Mouse (Mus musculus) hindbrain, embryonic 15.5 days (tissue): ENCODE results near the gene Nos1. TPM values are rescaled to one million over a fixed set of nuclear protein-coding genes. Genes with fewer than 3 reads are reported as not detected.
"Not testable (repeated sequence)": the region's sequence is repeated elsewhere in the genome, so short reads cannot be mapped to it uniquely, and the experiment has no call there.

Source experiments
- ATAC-seq: fragments of 200-750 bp; cut with Nextera tagmentation; 2 replicates; pipeline ENCODE4 v1.8.0; 2017; ENCODE audit warnings: low read depth, moderate number of reproducible peaks, moderate TSS enrichment; ENCODE audit not compliant: low FRiP score
- H3K27ac ChIP-seq: fragments of 300-500 bp; sonication (generic); replicated peaks from 2 replicates; pipeline ENCODE4 v1.5.1; 2015; ENCODE audit warnings: mild to moderate bottlenecking, inconsistent platforms
- H3K27me3 ChIP-seq: fragments of 300-500 bp; sonication (generic); 2 replicates; pipeline ENCODE4 v1.6.1; 2015; ENCODE audit warnings: control low read depth, inconsistent platforms
- H3K36me3 ChIP-seq: fragments of 300-500 bp; sonication (generic); 2 replicates; pipeline ENCODE4 v1.6.1; 2015; ENCODE audit warnings: control low read depth, inconsistent platforms
- H3K4me1 ChIP-seq: fragments of 300-500 bp; sonication (generic); replicated peaks from 2 replicates; pipeline ENCODE4 v1.6.1; 2015; ENCODE audit warnings: control low read depth, inconsistent platforms
- H3K4me2 ChIP-seq: fragments of 300-500 bp; sonication (generic); 2 replicates; pipeline ENCODE4 v1.6.1; 2015; ENCODE audit warnings: moderate library complexity, mild to moderate bottlenecking, inconsistent platforms
- H3K4me3 ChIP-seq: fragments of 300-500 bp; sonication (generic); 2 replicates; pipeline ENCODE4 v1.5.1; 2015; ENCODE audit warnings: mild to moderate bottlenecking, inconsistent platforms
- H3K9ac ChIP-seq: fragments of 300-500 bp; sonication (generic); 2 replicates; pipeline ENCODE4 v1.6.1; 2015; ENCODE audit warnings: inconsistent platforms
- H3K9me3 ChIP-seq: fragments of 300-500 bp; sonication (generic); 2 replicates; pipeline ENCODE4 v1.6.1; 2016; ENCODE audit warnings: control low read depth, inconsistent platforms
- WGBS: fragments of 180-500 bp; shearing (Covaris S2); methylation state at CpG from one replicate; pipeline ENCODE4 v1.1.7; 2015; 5-methylcytosine and 5-hydroxymethylcytosine counted together
- polyA plus RNA-seq: library from polyadenylated mRNA; unstranded; fragments of >200 nt; fragmentation: Nextera tagmentation; extraction: Ambion mirVana; gene quantifications from 2 replicates; pipeline ENCODE4 v1.2.1, GENCODE M21; 2015

Gene Nos1
- polyA plus RNA-seq, 1 experiment from 2014 or later: 2.6 TPM

GRCm38 (mm10) chr5:117880916-117881555 is 100.2 kb downstream of the Nos1 start:
- no peak overlapping the region for H3K4me2 ChIP-seq
- no peak overlapping the region for H3K27ac ChIP-seq
- H3K4me1 ChIP-seq: no peaks in the 10 kb centered on the region
- H3K9ac ChIP-seq: no peak overlapping the region
- H3K36me3 ChIP-seq: no peaks in the 10 kb centered on the region
- no peak overlapping the region for H3K4me3 ChIP-seq
- WGBS: 88% methylated on average over 9 of the region's 9 CpGs
- H3K9me3 ChIP-seq: no peaks in the 10 kb centered on the region
- ATAC-seq: no peak
- no peaks in the 10 kb centered on the region for H3K27me3 ChIP-seq

DNA sequence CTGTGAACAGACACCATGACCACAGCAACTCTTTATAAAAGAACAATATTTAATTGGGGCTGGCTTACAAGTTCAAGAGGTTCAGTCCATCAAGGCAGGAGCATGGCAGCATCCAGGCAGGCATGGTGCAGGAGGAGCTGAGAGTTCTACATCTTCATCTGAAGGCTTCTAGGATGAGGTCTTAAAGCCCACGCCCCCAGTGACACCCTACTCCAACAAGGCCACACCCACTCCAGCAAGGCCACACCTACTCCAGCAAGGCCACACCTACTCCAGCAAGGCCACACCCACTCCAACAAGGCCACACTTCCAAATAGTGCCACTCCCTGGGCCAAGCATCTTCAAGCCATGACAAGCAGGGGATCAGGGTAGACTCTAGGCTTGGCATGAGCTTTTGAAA is 101.6 kb downstream of the Nos1 start:
- 89% methylated on average over 1 of the region's 1 CpGs for WGBS
- ATAC-seq: not testable (repeated sequence)

DNA sequence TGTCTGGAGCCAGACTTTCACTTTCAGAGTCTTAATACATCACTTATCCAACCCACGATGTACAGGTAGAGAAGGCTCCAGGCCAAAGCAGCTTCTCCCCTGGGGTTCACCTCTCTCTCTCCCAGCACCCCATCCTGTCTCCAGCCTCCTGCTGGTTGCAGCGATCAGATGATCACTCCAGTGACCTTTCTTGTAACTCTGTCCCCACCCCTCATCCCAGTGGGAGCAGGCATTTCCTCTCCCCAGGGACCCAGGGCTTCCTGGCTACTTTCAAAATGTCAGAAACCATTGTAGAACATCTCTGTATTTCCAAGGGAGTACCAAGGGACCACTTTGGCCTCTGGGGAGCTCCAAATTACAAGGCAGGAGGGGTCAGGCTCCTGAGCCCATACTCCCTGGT is 104.2 kb downstream of the Nos1 start:
- no peak for ATAC-seq
- Histone ChIP-seq H3K9me3 (no peaks in the 10 kb centered on the region), H3K36me3 (no peaks in the 10 kb centered on the region), H3K4me3 (no peak overlapping the region), H3K4me2 (no peak overlapping the region), H3K9ac (no peak overlapping the region), H3K4me1 (0 out of 2 replicates have a peak, but pooled peaks cover 3% of the 10 kb centered on the region), H3K27ac (no peak overlapping the region), H3K27me3 (no peaks in the 10 kb centered on the region)
- WGBS: 70% methylated on average over 2 of the region's 2 CpGs

More for the DNA sequence above, 101.6 kb downstream of the Nos1 start:
- H3K27me3 ChIP-seq, H3K4me2 ChIP-seq, H3K27ac ChIP-seq, H3K9me3 ChIP-seq, H3K9ac ChIP-seq, H3K4me1 ChIP-seq, H3K36me3 ChIP-seq, H3K4me3 ChIP-seq: not testable (repeated sequence)

DNA sequence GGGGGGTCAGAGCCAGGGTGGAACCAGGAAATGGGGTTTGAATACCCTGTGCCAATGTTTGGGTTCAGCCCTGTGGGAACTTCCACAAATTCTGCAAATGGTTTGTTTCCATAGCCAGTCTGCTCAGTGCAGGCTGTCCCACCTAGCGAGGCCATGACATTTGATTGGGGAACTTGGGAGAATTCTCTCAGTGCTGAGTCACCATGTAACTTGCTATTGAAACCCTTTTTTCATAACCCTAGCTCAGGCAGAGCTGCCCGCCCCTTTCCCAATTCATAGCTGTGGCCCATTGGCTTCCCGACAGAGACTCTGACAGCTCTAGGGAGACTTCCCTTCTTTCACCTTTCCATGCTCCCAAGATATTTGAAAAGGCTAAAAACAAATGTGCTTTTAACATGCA is 107.3 kb downstream of the Nos1 start:
- no peaks in the 10 kb centered on the region for H3K36me3 ChIP-seq
- H3K4me1 ChIP-seq: 0 out of 2 replicates have a peak, but pooled peaks cover 3% of the 10 kb centered on the region
- WGBS: 65% methylated on average over 3 of the region's 3 CpGs
- H3K9me3 ChIP-seq: no peaks in the 10 kb centered on the region
- no peaks in the 10 kb centered on the region for H3K27me3 ChIP-seq
- H3K27ac ChIP-seq: no peak overlapping the region
- no peak overlapping the region for H3K9ac ChIP-seq
- no peak for ATAC-seq
- no peak overlapping the region for H3K4me3 ChIP-seq
- no peak overlapping the region for H3K4me2 ChIP-seq

- H3K4me2 ChIP-seq: no peak overlapping the region
- H3K36me3 ChIP-seq: no peaks in the 10 kb centered on the region
- WGBS: 68% methylated on average over 6 of the region's 6 CpGs
- no peaks in the 10 kb centered on the region for H3K9me3 ChIP-seq
- no peak overlapping the region for H3K4me3 ChIP-seq
- H3K27ac ChIP-seq: no peak overlapping the region
- 0 out of 2 replicates have a peak, but pooled peaks cover 3% of the 10 kb centered on the region for H3K4me1 ChIP-seq
- ATAC-seq: no peak
- H3K9ac ChIP-seq: no peak overlapping the region
- H3K27me3 ChIP-seq: no peaks in the 10 kb centered on the region
Measured at GRCm38 (mm10) chr5:117888946-117889345, 108.1 kb downstream of the Nos1 start.

DNA sequence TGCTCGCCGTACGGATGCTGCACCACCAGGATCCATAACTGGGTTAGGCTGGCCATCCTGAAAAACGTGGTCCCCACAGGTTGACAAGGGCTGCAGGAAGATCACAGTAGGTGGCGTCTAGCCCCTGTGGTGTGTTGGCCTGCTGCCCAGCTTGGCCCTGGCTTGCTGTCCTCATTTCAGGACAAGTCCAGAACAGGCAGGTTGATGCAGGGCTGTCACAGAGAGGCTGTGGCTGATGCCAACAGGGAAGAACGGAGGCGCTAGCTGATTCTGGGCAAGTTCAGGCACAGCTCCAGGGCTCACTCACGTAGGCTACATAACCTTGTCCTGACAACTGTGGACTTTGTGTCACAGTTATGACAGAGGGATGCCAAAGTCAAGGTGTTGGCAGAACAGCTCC is 108.7 kb downstream of the Nos1 start:
- WGBS: 56% methylated on average over 8 of the region's 8 CpGs

GRCm38 (mm10) chr5:117890871-117891270 is 110.0 kb downstream of the Nos1 start:
- Histone ChIP-seq H3K4me3 (no peak overlapping the region), H3K27me3 (no peaks in the 10 kb centered on the region), H3K4me1 (0 out of 2 replicates have a peak, but pooled peaks cover 3% of the 10 kb centered on the region), H3K9me3 (no peaks in the 10 kb centered on the region), H3K27ac (no peak overlapping the region), H3K9ac (no peak overlapping the region), H3K4me2 (no peak overlapping the region), H3K36me3 (no peaks in the 10 kb centered on the region)
- no peak for ATAC-seq
- WGBS: 68% methylated on average over 8 of the region's 8 CpGs

More for the DNA sequence above, 108.7 kb downstream of the Nos1 start:
- Histone ChIP-seq H3K9ac (no peak overlapping the region), H3K36me3 (no peaks in the 10 kb centered on the region), H3K27me3 (no peaks in the 10 kb centered on the region), H3K4me1 (0 out of 2 replicates have a peak, but pooled peaks cover 3% of the 10 kb centered on the region), H3K27ac (no peak overlapping the region), H3K4me3 (no peak overlapping the region), H3K9me3 (no peaks in the 10 kb centered on the region), H3K4me2 (no peak overlapping the region)
- no peak for ATAC-seq

DNA sequence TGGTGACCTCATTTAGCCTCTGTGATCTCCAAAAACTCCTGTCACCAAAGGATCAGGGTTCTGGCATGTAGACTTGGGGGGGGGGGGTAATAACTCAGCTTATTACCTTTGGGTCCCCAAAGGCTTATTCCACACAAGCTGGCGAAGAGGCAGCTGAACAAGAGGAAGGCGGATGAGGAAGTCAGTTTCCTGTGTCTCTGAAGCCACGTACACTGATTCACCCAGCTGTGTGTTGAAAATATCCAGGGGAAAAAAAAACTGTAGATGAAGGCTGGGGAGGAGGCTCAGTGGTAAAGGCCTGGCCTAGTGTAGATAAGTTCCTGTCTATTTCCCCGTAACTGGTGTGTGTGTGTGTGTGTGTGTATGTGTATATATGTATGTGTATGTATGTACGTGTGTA is 110.7 kb downstream of the Nos1 start:
- Histone ChIP-seq H3K4me3 (no peak overlapping the region), H3K27ac (no peak overlapping the region), H3K9ac (no peak overlapping the region), H3K36me3 (no peaks in the 10 kb centered on the region), H3K27me3 (no peaks in the 10 kb centered on the region), H3K4me2 (no peak overlapping the region), H3K9me3 (no peaks in the 10 kb centered on the region), H3K4me1 (0 out of 2 replicates have a peak, but pooled peaks cover 3% of the 10 kb centered on the region)
- WGBS: 79% methylated on average over 5 of the region's 5 CpGs
- ATAC-seq: no peak

DNA sequence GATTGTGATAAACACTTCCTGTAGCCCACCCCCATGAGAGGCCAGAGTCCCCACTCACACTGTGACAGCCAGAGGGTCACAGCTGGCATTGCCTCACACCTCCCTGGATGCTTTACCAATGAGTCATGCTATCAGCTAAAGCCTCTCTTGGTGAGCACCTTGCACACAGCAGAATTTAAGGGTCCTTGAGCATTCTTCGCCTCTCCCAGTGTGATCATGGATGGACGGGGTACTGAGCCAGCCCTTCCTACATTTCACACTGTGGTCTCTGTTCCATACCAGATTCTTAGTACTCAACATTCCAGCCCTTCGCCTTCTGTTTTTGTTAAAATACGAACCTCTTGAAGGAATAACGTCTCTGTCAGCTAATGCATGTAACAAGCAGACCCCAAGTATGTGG is 113.2 kb downstream of the Nos1 start:
- no peak overlapping the region for H3K4me2 ChIP-seq
- no peak overlapping the region for H3K27ac ChIP-seq
- 93% methylated on average over 5 of the region's 5 CpGs for WGBS
- no peaks in the 10 kb centered on the region for H3K9me3 ChIP-seq
- ATAC-seq: no peak
- H3K27me3 ChIP-seq: no peaks in the 10 kb centered on the region
- no peak overlapping the region for H3K4me3 ChIP-seq
- H3K36me3 ChIP-seq: no peaks in the 10 kb centered on the region
- H3K9ac ChIP-seq: no peak overlapping the region
- peaks cover 15% of the 10 kb centered on the region for H3K4me1 ChIP-seq

GRCm38 (mm10) chr5:117898055-117898806 is 117.4 kb downstream of the Nos1 start:
- no peaks in the 10 kb centered on the region for H3K27me3 ChIP-seq
- no peaks in the 10 kb centered on the region for H3K9me3 ChIP-seq
- H3K4me2 ChIP-seq: no peak overlapping the region
- no peak overlapping the region for H3K4me3 ChIP-seq
- no peaks in the 10 kb centered on the region for H3K36me3 ChIP-seq
- H3K4me1 ChIP-seq: peaks cover 19% of the 10 kb centered on the region
- no peak overlapping the region for H3K27ac ChIP-seq
- ATAC-seq: no peak
- WGBS: 18% methylated on average over 9 of the region's 9 CpGs
- H3K9ac ChIP-seq: no peak overlapping the region

DNA sequence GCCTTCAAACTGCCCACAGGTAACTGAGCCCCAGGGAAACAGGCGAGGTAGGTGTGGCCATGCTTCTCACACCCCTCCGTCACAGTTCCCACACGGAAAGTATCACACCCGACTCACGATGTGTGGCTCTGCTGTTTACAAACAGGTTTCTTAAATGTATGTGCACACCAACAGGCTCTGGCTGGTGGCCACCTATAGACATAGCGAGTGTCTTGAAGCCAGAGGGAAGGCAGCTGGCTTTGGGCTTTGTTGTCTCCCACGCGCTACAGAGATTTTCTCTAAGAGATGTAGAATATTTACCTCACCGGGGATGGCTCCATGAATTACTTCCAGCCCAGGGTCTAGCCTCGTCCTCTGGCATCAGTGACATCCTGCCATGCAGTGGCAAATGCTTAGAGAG is 118.5 kb downstream of the Nos1 start:
- no peak for ATAC-seq
- no peak overlapping the region for H3K4me3 ChIP-seq
- H3K27ac ChIP-seq: no peak overlapping the region
- H3K4me1 ChIP-seq: peaks cover 22% of the 10 kb centered on the region
- H3K9ac ChIP-seq: no peak overlapping the region
- no peaks in the 10 kb centered on the region for H3K36me3 ChIP-seq
- no peaks in the 10 kb centered on the region for H3K27me3 ChIP-seq
- H3K9me3 ChIP-seq: no peaks in the 10 kb centered on the region
- no peak overlapping the region for H3K4me2 ChIP-seq
- 79% methylated on average over 10 of the region's 10 CpGs for WGBS

DNA sequence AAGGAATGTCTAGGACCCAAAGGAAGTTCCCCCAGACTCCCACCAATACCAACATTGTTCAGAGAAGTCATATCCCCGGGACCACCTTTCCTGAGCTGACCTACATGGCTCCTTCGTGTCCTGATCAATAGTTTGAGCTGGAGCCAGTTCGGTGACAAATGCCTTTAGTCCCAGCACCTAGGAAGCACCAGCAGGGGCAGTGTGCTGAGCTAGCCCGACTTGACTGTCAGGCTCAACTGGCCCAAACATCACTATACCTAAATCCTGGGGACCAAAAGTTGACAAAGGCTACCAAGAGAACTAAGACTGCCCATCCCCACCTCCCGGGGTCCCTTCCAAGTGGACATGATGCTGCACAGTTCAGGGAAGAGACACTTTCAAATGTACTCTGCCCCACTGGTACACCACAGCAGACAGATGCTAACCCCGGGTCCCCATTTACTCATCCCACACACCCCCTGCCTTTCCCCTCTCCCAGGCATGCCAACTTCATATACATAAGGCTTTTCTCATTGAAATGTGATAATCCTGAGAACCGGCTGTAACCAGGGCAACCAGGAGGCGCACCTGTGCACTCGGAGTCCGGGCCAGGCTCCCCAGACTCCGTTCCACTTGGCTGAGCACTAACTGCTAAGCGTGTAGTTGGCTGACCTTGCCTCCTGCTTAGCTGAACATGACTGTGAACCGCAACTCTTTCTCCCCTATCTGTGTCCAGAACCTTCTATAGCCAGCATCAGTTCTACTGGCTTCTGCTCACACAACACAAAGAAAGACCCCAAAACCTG is 120.3 kb downstream of the Nos1 start:
- H3K4me1 ChIP-seq: peaks cover 22% of the 10 kb centered on the region
- no peak for ATAC-seq
- H3K4me2 ChIP-seq: no peak overlapping the region
- H3K4me3 ChIP-seq: no peak overlapping the region
- H3K27me3 ChIP-seq: no peaks in the 10 kb centered on the region
- WGBS: 16% methylated on average over 13 of the region's 13 CpGs
- H3K27ac ChIP-seq: no peak overlapping the region
- H3K9ac ChIP-seq: no peak overlapping the region
- H3K36me3 ChIP-seq: no peaks in the 10 kb centered on the region
- H3K9me3 ChIP-seq: no peaks in the 10 kb centered on the region
